Mouse (Mus musculus): ENCODE results near the gene Usp6nl.

The Usp6nl gene

DNA sequence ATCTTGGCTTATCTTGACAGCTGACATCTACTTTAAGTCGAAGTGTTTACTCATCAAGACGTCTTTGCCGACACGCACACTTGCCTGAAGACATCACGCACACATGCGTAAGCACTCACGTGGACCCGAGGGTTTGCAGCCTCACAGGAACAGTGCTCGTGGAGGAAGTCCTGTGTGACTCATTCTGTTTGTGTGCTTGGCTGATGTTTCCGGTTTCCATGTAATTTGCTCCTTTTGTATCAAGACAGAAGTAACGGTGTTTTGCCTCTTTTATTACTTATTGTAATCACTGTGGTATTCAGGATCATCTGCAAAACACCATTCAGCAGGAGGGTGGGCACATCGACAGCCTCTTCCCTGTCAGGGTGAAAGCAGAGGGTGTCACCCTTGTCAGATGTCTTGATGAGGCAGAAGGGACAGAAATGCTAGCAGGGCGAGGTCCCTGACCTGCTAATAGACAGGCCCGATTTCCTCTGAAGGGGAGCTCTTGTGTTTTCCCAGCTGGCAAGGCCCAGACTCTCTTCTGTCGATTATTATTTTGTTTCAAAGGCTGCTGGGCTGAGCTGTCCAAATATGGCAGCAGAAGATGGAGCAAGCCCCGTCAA is 156.0 kb downstream of the Usp6nl start:
- DNase-seq, result peak; percentile 59

DNA sequence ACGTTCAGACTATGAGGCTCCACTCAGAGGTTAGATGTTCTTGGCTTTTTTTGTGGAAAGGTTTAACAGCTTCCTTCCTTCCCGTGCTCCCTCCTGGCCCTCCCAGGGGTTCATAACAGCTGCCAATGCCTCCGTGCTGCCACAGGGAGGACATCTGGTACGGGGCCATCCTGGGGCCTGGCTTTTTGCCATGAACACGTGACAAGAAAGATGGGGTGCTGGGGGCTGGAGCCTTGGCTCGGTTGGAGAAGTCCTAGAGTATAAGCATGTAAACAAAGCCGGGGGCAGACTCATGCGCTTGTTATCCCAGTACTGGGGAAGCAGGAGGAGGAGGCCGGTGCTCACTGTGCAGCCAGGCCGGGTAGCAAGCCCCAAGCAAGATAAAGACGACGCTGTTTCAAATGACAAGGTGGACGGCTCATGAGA is 156.5 kb downstream of the Usp6nl start:
- DNase-seq, result peak; percentile 81

DNA sequence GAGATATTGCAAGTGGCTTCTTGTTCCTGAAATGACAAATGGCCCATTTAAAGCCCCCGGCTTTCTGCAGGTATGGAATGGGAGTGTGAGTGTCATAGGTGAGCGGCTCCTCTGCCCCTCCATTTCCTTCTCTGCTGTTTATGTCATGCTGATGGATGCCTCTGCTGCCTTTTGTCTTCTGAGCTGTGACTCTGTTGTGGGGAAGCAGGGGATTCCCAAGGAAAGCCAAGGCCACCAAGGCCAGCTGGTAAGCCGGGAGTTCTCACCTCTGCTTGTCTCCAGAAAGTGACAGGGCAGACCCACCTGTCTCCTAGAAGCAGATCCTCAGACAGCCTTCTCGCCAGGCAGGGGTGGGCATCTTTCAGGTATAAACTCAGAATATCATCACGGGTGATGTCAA is 157.2 kb downstream of the Usp6nl start:
- DNase-seq, result peak; percentile 18

DNA sequence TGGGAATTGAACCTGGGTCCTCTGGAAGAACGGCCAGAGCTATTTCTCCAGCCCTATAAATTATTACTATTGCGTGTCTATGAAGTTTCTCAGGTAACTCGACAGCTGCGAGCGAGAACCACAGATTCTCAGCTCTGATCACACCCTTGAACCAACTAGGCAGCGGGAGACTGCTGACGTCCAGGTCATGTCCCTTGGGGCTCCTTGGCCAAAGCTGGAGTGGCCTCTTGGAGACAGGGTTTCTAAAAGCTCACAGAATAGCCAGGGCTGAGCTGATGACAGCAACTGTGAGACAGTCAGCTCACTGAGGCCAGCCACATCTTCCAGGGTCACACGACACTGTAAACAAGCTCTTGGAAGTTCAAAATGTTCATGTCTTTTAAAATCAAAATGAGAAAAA is 159.5 kb downstream of the Usp6nl start:
- DNase-seq, result no peak

DNA sequence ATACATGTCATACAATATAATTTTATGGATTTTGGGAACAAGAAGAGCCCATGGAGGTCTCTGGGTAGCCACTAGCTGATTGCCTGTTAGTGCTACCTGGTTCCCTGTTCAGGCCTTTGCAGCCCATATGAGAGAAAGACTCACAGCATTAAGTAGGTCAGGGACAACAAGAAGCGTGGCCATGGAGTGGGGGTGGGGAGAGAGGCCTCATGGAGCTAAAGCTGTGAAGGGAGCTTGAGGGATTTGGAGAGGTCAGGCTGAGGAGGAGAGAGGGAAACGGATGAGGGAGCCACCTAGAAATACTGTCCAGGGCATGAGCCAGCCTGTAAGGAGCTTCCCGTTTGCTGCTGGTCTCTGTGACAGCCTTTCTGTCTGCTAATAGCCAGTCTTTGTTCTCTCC is 159.9 kb downstream of the Usp6nl start:
- DNase-seq, result no peak

DNA sequence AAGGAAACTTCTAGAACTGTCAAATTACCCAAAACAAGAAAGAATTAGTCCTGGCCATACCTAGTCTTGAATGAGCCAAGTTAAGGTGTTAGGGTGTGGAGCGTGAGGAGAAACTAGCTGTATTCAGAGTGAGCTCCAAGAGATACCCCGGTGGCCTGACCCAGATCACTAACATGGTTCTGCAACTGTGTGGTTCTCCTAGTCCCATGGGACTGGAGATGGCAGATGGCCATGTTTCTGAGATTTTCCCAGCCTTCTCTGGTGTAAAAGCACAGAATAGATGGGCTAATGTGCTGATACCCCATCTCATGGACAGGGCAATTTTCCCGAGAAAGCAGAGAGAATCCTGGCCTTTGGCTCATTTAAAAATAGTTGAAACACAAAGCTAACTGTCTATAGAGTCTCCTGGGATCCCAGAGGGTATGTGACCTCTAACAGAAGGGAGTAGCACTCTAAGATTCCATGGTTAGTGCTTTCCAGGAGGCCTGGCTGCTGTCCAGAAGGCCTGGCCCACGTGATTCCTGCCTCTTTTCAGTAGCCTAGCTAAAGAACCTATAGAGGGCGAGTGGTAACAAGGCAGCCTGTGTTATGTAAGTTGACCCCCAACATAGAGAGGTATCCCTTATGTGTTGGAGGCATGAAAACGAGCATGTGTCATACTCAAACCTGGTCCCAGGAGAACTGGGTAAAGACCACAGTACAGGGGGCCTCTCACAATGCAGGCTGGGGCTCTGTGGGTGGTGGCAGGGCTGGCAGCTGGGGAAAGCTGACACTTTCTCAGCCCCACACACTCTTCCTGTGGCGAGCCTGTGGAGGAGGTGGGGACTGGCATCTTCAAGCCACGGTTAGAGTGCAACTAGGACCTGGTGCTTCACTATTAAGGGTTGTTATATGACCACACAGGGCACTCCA is 160.9 kb downstream of the Usp6nl start:
- peak; percentile 44 for DNase-seq

DNA sequence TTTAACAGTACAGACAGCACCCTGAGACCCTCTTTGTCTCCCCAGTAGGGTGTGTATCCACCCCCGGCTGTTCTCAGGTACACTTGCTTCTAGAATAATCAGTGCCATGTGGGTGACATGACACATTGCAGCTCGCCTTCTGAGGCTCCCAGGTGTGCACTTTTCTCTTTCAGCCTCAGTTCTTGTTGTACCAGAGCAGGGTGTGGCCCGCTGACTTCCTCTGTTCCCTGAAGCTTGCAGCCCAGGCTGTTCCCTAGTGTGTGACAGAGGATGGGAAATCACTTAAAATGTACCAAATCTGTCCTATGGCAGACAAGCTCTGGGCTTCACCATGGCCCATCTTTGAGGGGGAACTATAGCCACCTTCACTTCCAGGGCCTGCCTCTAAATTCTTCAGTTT is 161.7 kb downstream of the Usp6nl start:
- DNase-seq, result no peak

DNA sequence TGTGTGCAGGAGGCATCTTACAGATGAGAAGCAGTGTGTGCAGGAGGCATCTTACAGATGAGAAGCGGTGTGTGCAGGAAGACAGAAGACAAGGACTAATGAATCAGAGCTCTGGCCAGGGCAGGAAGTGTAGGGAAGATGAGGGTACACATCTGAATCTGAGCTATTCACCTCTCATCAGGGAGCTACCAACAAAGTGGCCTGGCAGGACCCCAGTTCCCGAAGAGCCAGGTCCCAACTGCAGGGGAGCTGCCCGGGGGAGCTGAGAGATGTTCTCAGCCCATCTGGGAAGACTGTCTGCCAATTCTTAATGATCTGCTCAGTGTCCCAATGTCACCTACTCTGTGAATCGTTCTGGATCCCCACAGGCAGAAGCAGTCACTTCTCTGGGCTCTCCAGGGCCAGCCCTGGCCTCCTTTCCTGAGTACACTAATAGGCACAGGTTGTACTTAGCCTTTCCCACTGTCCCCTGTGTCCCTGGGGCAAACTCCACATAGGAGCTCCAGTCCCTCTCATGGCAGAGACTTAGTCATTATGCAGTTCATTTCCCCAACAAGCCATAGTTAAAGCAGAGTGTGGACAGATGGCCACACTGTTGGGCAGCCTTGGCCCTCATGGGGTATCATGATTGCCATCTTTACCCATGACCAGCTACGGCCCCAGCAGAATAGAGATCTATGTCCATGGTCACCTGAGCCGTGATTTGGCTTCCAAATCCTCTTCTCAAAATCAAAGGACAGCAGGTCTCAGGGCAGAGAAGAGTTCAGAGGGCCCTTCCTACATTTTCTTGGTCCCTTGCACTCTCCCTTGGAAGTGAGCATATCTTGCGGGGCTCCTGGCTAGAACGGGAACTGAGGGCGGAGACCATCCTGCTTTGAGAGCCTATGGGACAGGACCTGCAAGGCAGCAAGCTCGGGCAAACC is 165.4 kb downstream of the Usp6nl start:
- no peak for DNase-seq

DNA sequence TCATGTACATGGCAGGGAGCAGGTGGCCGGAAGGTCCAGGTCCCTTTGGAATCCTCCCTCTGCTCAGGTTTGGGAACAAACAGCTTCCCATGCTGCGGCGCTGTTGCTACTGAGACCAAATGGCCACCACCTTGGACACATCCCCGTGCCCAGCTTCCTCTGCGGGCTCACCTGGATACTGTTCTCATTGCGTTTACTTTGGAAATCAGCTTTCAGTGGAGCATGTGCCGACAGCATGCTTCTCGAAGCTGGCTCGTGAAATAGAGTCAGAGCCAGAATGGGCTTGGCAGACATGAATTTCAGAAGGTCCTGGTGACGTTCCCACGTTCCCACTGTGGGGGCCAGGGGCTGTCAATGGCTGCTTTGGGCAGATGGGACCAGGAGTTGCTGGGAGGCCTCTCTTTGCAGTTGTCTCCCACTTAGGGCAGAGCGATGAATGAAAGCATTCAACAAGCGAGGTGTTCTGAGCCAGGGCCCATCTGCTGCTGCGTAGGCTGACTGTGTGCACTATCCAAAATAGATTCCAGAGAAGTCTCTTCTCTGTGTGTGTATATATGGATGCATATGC is 166.1 kb downstream of the Usp6nl start:
- no peak for DNase-seq

DNA sequence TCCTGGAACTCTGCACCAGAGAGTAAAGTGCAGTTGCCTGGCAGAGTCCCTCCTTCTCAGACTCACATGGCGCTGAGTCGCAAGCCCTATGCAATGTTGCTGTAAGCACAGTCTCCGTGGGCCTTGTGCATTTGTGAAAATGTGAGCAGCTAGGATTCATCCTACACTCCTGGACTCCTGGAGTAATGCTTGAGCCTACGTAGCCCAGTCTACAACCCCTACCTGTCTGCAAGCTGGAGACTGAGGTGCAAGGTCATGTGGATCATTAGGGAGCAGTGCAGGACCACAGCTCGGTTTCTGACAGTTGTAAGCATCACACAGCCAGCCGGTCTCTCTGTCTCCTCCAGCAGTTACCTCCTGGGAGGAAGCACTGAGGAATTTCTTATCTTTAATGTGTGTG is 167.6 kb downstream of the Usp6nl start:
- DNase-seq, result no peak

DNA sequence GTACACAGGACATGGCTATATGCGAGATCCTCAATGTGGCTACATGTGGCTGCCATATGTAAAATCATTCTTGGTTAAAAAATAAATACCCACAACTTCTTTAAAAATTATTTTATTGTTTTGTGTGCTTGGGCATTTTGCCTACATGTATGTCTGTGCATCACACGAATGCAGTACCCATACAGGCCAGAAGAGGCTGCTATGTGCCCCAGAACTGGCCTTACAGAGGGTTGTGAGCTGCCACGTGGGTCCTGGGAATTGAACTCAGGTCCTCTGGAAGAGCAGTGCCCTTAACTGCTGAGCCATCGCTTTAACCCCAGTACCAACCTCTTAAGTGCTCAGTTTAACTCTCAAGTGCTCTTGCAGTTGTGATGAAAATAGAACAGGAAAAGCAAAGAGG is 168.4 kb downstream of the Usp6nl start:
- no peak for DNase-seq

DNA sequence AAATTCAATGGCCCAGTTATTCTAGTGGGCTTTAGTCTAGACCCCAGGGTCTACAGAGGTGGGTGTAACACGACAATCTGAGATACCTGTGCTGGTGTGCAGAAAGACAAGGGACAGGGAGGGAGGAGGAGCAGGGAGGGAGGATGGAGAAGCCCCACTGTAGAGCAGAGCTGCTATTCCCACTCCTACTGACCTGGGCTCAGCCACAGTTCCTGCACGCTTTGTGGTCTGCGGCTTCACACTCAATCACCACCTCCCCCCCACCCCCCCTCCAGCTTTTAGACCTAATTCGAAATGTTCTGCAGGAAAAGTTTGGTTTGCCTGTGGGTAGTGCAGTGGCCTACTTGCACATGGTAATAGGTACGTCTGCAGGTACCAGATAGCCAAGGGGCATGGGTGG is 171.4 kb downstream of the Usp6nl start:
- no peak for DNase-seq
